Mouse (Mus musculus): ENCODE measurements at regions not wholly inside any gene's neighbourhood (a gene's known extent, or its start where the extent isn't known, plus 50 kb on each side); places are given as distances from the start of the nearest gene placed in this dataset.

DNA sequence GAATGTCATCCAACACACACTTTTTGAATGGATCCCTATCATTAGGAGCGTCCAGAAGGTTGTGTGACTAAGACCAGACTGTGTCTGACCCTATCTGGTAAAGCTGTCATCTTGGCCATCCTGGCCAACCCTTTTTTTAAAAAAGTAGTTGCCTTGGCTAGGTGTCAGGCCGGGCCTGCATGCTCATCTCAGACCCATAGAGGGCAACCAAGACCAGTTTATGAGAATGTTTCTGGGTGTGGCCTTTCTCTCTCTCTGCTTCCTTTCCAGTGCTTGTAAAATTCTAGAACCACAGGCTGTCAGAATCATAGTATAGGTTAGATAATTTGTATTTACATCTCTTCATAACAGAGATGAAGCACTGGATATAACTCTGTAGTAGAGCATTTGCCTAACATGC, 62.8 kb upstream of the Las1l start:
- Histone ChIP-seq H3K9me3 (no peaks in the 10 kb centered on the region), H3K27me3 (no peaks in the 10 kb centered on the region), H3K4me1 (no peaks in the 10 kb centered on the region), H3K4me3 (no peak overlapping the region), H3K36me3 (no peaks in the 10 kb centered on the region), H3K4me2 (no peak overlapping the region), H3K27ac (no peak overlapping the region), H3K9ac (no peak overlapping the region)
- ATAC-seq (ENCODE audit: borderline replicate concordance, extremely low read depth, low FRiP score, low TSS enrichment), result no peak
- WGBS, result 32% methylated on average over 2 of the region's 2 CpGs

DNA sequence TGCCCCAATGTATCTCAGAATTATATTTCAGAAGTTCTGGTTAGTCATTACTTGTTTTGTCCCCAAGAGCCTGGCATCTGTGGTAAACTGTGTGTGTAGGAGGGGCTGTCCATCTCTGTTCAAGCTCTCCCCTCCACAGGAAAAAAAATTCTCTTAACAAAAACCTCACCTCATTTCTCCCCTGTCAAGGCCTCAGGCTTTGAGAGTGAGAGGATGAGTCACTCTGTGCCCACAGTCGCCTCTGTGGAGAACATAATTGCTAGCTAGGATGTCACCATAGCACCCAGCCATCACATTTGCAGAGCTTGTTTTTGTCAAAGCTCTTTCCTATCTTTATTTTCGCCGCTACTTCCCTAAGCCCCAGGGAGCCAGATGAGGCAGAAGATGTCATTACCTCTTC, 63.6 kb upstream of the Las1l start:
- H3K4me2 ChIP-seq, result no peak overlapping the region
- no peak overlapping the region for H3K9ac ChIP-seq
- no peak for ATAC-seq (ENCODE audit: borderline replicate concordance, extremely low read depth, low FRiP score, low TSS enrichment)
- no peaks in the 10 kb centered on the region for H3K9me3 ChIP-seq
- H3K4me1 ChIP-seq, result no peaks in the 10 kb centered on the region
- H3K27ac ChIP-seq, result no peak overlapping the region
- H3K4me3 ChIP-seq, result no peak overlapping the region
- H3K27me3 ChIP-seq, result no peaks in the 10 kb centered on the region
- H3K36me3 ChIP-seq, result no peaks in the 10 kb centered on the region
- WGBS, result 51% methylated on average over 3 of the region's 3 CpGs

DNA sequence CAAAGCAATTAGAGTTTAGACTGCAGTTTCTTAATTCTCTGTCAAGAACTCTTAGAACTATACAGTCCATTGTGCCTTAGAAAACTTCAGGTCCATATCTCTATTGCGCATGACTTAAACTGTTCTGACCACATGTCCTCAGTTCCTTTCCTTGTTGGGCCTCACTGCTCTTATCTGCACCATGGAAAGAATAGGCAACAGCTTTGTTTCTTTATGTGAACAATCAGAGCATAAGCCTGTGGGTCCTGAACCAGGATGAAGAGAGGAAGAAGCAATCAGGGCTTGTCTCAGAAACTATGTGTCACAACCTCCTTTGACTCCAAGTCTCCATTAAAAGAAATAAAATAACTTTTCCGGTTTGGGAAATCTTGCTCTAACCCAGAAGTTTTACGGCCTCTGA, 68.6 kb upstream of the Las1l start:
- no peaks in the 10 kb centered on the region for H3K9me3 ChIP-seq
- no peak for ATAC-seq (ENCODE audit: borderline replicate concordance, extremely low read depth, low FRiP score, low TSS enrichment)
- WGBS, result 64% methylated on average over 3 of the region's 3 CpGs
- H3K9ac ChIP-seq, result no peak overlapping the region
- no peaks in the 10 kb centered on the region for H3K36me3 ChIP-seq
- H3K27ac ChIP-seq, result peak overlapping the region; percentile 47; the same call in 1 of the 2 replicates
- H3K4me3 ChIP-seq, result no peak overlapping the region
- no peaks in the 10 kb centered on the region for H3K27me3 ChIP-seq
- no peak overlapping the region for H3K4me2 ChIP-seq
- H3K4me1 ChIP-seq, result no peaks in the 10 kb centered on the region

DNA sequence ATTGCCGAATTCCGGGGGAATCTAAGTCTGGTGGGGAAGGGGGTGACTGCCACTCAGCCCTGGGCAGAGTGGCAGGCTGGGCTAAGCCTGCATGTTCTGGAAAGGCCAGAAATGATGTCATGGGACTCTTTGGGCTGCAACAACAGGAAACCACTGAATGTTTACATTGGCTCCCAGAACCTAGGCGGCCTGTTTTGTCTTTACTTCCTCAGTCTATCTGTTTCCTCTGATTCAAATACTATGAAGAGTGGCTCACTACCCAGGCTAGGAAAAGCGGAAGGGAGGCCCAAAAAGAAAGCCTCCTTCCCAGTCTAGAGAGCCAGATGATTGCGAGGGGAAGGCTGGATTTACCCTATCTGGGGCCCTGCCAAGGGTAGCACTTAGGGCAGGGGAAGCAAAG, 69.1 kb upstream of the Las1l start:
- Histone ChIP-seq H3K36me3 (no peaks in the 10 kb centered on the region), H3K4me3 (no peak overlapping the region), H3K4me2 (no peak overlapping the region), H3K27ac (peak overlapping the region; percentile 55; the same call in 1 of the 2 replicates), H3K27me3 (no peaks in the 10 kb centered on the region), H3K9me3 (no peaks in the 10 kb centered on the region), H3K9ac (no peak overlapping the region), H3K4me1 (no peaks in the 10 kb centered on the region)
- 47% methylated on average over 5 of the region's 5 CpGs for WGBS
- peak; percentile 80 for ATAC-seq (ENCODE audit: borderline replicate concordance, extremely low read depth, low FRiP score, low TSS enrichment)

DNA sequence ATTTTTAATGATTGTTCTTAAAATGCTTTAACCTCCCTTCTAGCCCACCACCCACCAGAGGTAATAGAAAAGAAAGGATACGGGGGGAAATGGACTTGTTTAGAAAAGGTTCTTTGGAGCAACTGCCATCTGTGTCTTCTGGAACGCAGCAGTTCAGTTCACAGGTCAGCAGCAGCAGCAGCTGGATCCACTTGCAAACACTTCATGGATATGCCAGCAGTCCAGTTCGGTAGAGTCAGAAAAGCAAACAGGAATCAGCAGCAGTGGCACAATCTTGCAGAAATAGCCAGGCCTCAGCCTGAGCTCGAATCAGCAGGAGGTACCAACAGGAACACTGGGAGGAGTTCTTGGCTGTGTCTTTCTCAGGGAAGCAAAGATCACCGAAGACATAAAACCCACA, 64.3 kb upstream of the Msn start:
- no peak overlapping the region for H3K27ac ChIP-seq
- 43% methylated on average over 5 of the region's 5 CpGs for WGBS
- H3K27me3 ChIP-seq, result no peaks in the 10 kb centered on the region
- ATAC-seq (ENCODE audit: borderline replicate concordance, extremely low read depth, low FRiP score, low TSS enrichment), result no peak
- H3K9ac ChIP-seq, result no peak overlapping the region
- H3K4me3 ChIP-seq, result no peak overlapping the region
- H3K36me3 ChIP-seq, result no peaks in the 10 kb centered on the region
- no peaks in the 10 kb centered on the region for H3K9me3 ChIP-seq
- no peaks in the 10 kb centered on the region for H3K4me1 ChIP-seq
- no peak overlapping the region for H3K4me2 ChIP-seq

DNA sequence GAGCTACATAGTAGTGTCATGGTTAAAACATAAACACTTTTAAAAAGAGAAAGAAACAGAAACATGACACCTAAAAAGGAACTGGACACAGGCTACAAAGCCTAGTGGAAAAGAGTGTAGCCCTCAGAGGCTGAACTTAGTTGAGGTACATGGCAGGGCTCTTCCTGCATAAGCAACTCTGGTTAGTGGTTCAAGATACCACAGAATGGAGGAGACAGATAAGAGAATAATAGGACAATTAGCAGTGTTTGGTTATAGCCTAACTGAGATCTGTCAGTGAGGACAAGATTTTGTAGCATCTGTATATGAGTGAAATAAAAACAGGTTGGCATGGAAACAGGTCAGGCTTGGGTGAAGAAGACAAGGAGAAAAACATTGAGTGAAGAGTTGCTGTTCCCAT, 60.5 kb upstream of the Msn start:
- no peak for ATAC-seq (ENCODE audit: borderline replicate concordance, extremely low read depth, low FRiP score, low TSS enrichment)
- no peak overlapping the region for H3K9ac ChIP-seq
- no peaks in the 10 kb centered on the region for H3K36me3 ChIP-seq
- H3K27ac ChIP-seq, result no peak overlapping the region
- no peaks in the 10 kb centered on the region for H3K27me3 ChIP-seq
- H3K4me2 ChIP-seq, result no peak overlapping the region
- no peak overlapping the region for H3K4me3 ChIP-seq
- no peaks in the 10 kb centered on the region for H3K9me3 ChIP-seq
- no peaks in the 10 kb centered on the region for H3K4me1 ChIP-seq

DNA sequence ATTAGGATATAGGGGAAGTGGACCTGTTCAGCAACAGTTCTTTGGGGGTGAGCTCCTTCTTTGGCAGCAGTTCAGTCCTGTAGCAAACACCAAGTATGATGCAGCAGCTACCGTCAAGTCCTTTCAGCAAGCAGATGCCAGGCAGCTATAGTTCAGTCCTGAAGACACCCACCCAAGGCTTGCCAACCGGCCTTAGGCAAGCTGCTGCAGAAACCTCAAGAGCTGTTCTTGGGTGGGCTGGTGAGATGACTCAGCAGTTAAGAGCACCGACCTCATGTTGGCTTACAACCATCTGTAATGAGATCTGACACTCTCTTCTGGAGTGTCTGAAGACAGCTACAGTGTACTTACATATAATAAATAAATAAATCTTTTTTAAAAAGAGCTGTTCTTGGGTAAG, 53.6 kb upstream of the Msn start:
- no peaks in the 10 kb centered on the region for H3K9me3 ChIP-seq
- no peaks in the 10 kb centered on the region for H3K27me3 ChIP-seq
- no peaks in the 10 kb centered on the region for H3K4me1 ChIP-seq
- no peaks in the 10 kb centered on the region for H3K36me3 ChIP-seq
- H3K9ac ChIP-seq, result no peak overlapping the region
- no peak for ATAC-seq (ENCODE audit: borderline replicate concordance, extremely low read depth, low FRiP score, low TSS enrichment)
- no peak overlapping the region for H3K27ac ChIP-seq
- no peak overlapping the region for H3K4me3 ChIP-seq
- WGBS, result 52% methylated on average over 3 of the region's 3 CpGs
- no peak overlapping the region for H3K4me2 ChIP-seq

Measured in lung, embryonic 15.5 days (tissue).